Mouse (Mus musculus) heart, embryonic 12.5 days (tissue): ENCODE data around the gene Nmrk2. TPM values are rescaled to one million over a fixed set of nuclear protein-coding genes. Genes with fewer than 3 reads are reported as not detected.
"Not testable (repeated sequence)": the region's sequence is repeated elsewhere in the genome, so short reads cannot be mapped to it uniquely, and the experiment has no call there.

Experiments used
- ATAC-seq: fragments of 200-750 bp; cut with Nextera tagmentation; 2 replicates; pipeline ENCODE4 v1.8.0; 2017; ENCODE audit warnings: moderate TSS enrichment, moderate library complexity; ENCODE audit not compliant: insufficient number of reproducible peaks, low FRiP score
- H3K27ac ChIP-seq: fragments of 300-500 bp; sonication (generic); 2 replicates; pipeline ENCODE4 v1.5.1; 2016; ENCODE audit warnings: mild to moderate bottlenecking, moderate library complexity; ENCODE audit not compliant: poor library complexity, severe bottlenecking
- H3K27me3 ChIP-seq: fragments of 300-500 bp; sonication (generic); replicated peaks from 2 replicates; pipeline ENCODE4 v1.6.1; 2016; ENCODE audit warnings: mild to moderate bottlenecking, moderate library complexity
- H3K36me3 ChIP-seq: fragments of 300-500 bp; sonication (generic); 2 replicates; pipeline ENCODE4 v1.6.1; 2016; ENCODE audit warnings: mild to moderate bottlenecking, moderate library complexity
- H3K4me1 ChIP-seq: fragments of 300-500 bp; sonication (generic); replicated peaks from 2 replicates; pipeline ENCODE4 v1.6.1; 2016; ENCODE audit warnings: mild to moderate bottlenecking
- H3K4me2 ChIP-seq: fragments of 300-500 bp; sonication (generic); 2 replicates; pipeline ENCODE4 v1.6.1; 2016; ENCODE audit warnings: mild to moderate bottlenecking, moderate library complexity
- H3K4me3 ChIP-seq: fragments of 300-500 bp; sonication (generic); 2 replicates; pipeline ENCODE4 v1.5.1; 2016; ENCODE audit warnings: mild to moderate bottlenecking
- H3K9ac ChIP-seq: fragments of 300-500 bp; sonication (generic); 2 replicates; pipeline ENCODE4 v1.6.1; 2016; ENCODE audit warnings: mild to moderate bottlenecking, moderate library complexity
- H3K9me3 ChIP-seq: fragments of 300-500 bp; sonication (generic); replicated peaks from 2 replicates; pipeline ENCODE4 v1.6.1; 2016; ENCODE audit warnings: mild to moderate bottlenecking, moderate library complexity
- WGBS: fragments of 180-500 bp; shearing (Covaris S2); methylation state at CpG from one replicate; pipeline ENCODE4 v1.1.7; 2016; 5-methylcytosine and 5-hydroxymethylcytosine counted together
- polyA plus RNA-seq: library from polyadenylated mRNA; unstranded; fragments of >200 nt; fragmentation: Nextera tagmentation; extraction: Ambion mirVana; gene quantifications from 2 replicates; pipeline ENCODE4 v1.2.1, GENCODE M21; 2016

Nmrk2 gene
- polyA plus RNA-seq, 1 experiment from 2014 or later, result 4.9 TPM

DNA sequence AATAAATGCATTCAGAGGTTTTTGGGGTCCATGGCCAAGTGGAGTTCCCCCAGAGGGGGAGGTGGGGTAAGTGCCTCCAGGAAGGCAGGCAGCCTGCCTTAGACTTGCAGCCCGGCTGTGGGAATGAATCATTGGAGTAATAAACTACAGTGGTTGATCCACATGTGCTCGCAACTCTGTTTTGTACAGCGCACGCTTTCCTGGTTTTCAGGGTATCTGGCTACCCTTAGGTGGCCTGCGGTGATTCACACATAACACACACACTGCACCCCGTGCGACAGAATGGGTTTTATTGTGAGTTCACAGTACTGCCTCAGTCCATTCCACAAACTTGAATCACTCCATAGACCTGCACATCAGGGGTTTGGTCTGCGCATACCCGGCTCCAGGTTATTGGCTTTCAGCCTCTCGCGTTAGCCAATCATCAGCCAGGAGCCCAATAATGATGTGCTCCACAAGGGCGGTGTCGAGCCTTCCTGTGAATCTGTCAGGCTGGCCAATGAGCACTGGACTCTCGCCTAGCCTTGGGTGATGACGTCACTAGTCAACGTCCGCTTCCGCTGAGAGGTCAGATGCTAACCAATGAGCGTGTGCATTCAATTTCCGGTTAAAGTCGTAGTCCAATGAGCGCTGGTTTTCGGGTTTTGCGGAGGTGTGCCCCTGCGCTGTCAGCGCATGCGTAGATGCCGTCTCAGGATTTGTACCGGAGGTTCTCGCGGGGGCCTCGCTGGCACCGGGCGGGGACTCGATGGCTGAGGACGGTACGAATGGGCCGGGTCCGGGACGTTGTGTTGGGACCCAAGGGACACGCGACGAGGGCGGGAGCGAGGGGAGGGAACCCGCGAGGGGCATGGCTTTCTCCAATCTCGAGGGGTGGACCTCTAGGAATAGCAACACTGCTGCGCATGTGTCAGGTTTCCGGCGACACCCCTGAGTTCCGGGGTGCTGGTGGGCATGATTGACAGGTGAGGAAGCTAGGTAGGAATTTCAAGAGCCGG lies 19.2 kb downstream of the Nmrk2 start, which contains the start of gene Dapk3:
Gene Dapk3, plus strand, starts transcription at position 670 of the 998 bp plus-strand sequence.
- Histone ChIP-seq H3K9me3 (no peaks in the 10 kb centered on the region), H3K27ac (peak within 1 kb of the TSS; percentile 91), H3K4me1 (peaks cover 68% of the 10 kb centered on the region), H3K36me3 (peaks cover 77% of the 10 kb centered on the region), H3K9ac (peak within 1 kb of the TSS; percentile 77), H3K4me3 (peak within 1 kb of the TSS; percentile 77), H3K4me2 (peak within 1 kb of the TSS; percentile 80), H3K27me3 (no peaks in the 10 kb centered on the region)
- 5% methylated on average over 53 of the region's 53 CpGs for WGBS
- peak; percentile 92 for ATAC-seq

- H3K36me3 ChIP-seq, result peaks cover 73% of the 10 kb centered on the region
- not testable (repeated sequence) for H3K9me3 ChIP-seq, H3K27me3 ChIP-seq, ATAC-seq, H3K9ac ChIP-seq, H3K4me2 ChIP-seq, H3K4me3 ChIP-seq
- H3K4me1 ChIP-seq, result peaks cover 66% of the 10 kb centered on the region
- peak overlapping the region; percentile 37 for H3K27ac ChIP-seq
- WGBS, result 69% methylated on average over 12 of the region's 12 CpGs
Measured at GRCm38 (mm10) chr10:81181860-81182259, 20.0 kb downstream of the Nmrk2 start.

DNA sequence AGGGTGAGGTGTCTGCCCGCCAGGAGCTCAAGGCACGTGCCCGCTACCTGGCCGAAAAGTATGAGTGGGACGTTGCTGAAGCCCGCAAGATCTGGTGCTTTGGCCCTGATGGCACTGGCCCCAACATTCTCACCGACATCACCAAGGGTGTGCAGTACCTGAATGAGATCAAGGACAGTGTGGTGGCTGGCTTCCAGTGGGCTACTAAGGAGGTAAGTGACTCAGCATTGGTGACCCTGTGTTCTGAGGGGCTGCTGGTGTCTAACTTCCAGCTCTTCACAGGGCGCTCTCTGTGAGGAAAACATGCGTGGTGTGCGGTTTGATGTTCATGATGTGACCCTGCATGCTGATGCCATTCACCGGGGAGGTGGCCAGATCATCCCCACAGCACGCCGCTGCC lies 20.9 kb downstream of the Nmrk2 start:
- no peak overlapping the region for H3K4me2 ChIP-seq
- no peak overlapping the region for H3K9ac ChIP-seq
- no peaks in the 10 kb centered on the region for H3K9me3 ChIP-seq
- peaks cover 66% of the 10 kb centered on the region for H3K4me1 ChIP-seq
- H3K4me3 ChIP-seq, result no peak overlapping the region
- no peak for ATAC-seq
- no peaks in the 10 kb centered on the region for H3K27me3 ChIP-seq
- 91% methylated on average over 13 of the region's 13 CpGs for WGBS
- H3K36me3 ChIP-seq, result peaks cover 71% of the 10 kb centered on the region
- 0 out of 2 replicates have a peak overlapping the region, but pooled peaks have one; percentile 37 for H3K27ac ChIP-seq

DNA sequence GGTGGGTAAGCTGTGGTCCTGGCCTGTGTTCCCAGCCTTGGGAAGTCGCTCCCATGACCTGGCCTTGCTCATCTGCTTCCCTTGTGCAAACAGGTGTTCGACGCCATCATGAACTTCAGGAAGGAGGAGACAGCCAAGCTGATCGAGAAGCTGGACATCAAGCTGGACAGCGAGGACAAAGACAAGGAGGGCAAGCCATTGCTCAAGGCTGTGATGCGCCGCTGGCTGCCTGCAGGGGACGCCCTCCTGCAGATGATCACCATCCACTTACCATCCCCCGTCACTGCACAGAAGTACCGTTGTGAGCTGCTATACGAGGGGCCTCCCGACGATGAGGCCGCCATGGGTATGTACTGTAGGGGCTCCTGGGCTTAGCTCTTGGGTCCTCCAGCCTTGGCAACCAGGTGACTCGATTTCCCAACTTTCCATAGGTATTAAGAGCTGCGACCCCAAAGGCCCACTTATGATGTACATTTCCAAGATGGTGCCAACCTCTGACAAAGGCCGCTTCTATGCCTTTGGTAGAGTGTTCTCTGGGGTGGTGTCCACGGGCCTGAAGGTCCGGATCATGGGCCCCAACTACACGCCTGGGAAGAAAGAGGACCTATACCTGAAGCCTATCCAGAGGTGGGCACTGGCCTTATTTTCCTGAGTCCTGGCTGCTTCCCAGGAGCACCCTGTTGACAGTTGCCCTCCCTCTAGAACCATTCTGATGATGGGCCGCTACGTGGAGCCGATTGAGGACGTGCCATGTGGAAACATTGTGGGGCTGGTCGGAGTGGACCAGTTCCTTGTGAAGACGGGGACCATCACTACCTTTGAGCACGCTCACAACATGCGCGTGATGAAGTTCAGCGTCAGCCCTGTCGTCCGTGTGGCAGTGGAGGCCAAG lies 22.2 kb downstream of the Nmrk2 start:
- peak overlapping the region; percentile 1; the same call in 1 of the 2 replicates for H3K9ac ChIP-seq
- ATAC-seq, result no peak
- WGBS, result 92% methylated on average over 32 of the region's 32 CpGs
- H3K9me3 ChIP-seq, result no peaks in the 10 kb centered on the region
- peaks cover 67% of the 10 kb centered on the region for H3K4me1 ChIP-seq
- H3K36me3 ChIP-seq, result peaks cover 61% of the 10 kb centered on the region
- H3K27ac ChIP-seq, result peak overlapping the region; percentile 37
- no peak overlapping the region for H3K4me2 ChIP-seq
- H3K27me3 ChIP-seq, result no peaks in the 10 kb centered on the region
- no peak overlapping the region for H3K4me3 ChIP-seq

DNA sequence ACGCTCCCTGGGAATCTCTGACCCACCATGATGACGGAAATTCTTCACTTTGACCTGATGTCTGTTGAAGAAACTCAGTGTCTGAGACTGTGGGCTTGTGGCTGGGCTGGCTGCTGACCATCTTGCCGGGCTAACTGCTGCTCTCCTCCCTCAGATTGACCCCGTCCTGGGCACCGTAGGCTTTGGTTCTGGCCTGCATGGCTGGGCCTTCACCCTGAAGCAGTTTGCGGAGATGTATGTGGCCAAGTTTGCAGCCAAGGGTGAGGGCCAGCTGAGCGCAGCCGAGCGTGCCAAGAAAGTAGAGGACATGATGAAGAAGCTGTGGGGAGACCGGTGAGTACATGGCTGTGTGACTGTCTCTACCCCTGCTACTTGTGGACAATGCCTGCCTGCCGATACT lies 22.9 kb downstream of the Nmrk2 start:
- 90% methylated on average over 11 of the region's 11 CpGs for WGBS
- no peak overlapping the region for H3K4me2 ChIP-seq
- ATAC-seq, result no peak
- H3K9ac ChIP-seq, result 0 out of 2 replicates have a peak overlapping the region, but pooled peaks have one; percentile 26
- H3K36me3 ChIP-seq, result peaks cover 55% of the 10 kb centered on the region
- H3K4me1 ChIP-seq, result peaks cover 65% of the 10 kb centered on the region
- H3K27ac ChIP-seq, result no peak overlapping the region
- no peaks in the 10 kb centered on the region for H3K27me3 ChIP-seq
- no peaks in the 10 kb centered on the region for H3K9me3 ChIP-seq
- H3K4me3 ChIP-seq, result no peak overlapping the region

- no peak for ATAC-seq
- H3K27ac ChIP-seq, result peak overlapping the region; percentile 92; the same call in 1 of the 2 replicates
- H3K9me3 ChIP-seq, result no peaks in the 10 kb centered on the region
- peaks cover 64% of the 10 kb centered on the region for H3K4me1 ChIP-seq
- H3K4me3 ChIP-seq, result peak overlapping the region; percentile 87
- peak overlapping the region; percentile 99 for H3K4me2 ChIP-seq
- peak overlapping the region; percentile 100 for H3K9ac ChIP-seq
- no peaks in the 10 kb centered on the region for H3K27me3 ChIP-seq
- 60% methylated on average over 14 of the region's 14 CpGs for WGBS
- peaks cover 53% of the 10 kb centered on the region for H3K36me3 ChIP-seq
Measured at GRCm38 (mm10) chr10:81177958-81178712, 23.7 kb downstream of the Nmrk2 start.

GRCm38 (mm10) chr10:81177491-81177925 lies 24.3 kb downstream of the Nmrk2 start:
- WGBS, result 8% methylated on average over 16 of the region's 16 CpGs
- no peaks in the 10 kb centered on the region for H3K9me3 ChIP-seq
- H3K4me2 ChIP-seq, result peak overlapping the region; percentile 99
- H3K27ac ChIP-seq, result peak overlapping the region; percentile 92
- H3K9ac ChIP-seq, result peak overlapping the region; percentile 100
- no peaks in the 10 kb centered on the region for H3K27me3 ChIP-seq
- no peak for ATAC-seq
- H3K4me3 ChIP-seq, result peak overlapping the region; percentile 87
- H3K4me1 ChIP-seq, result peaks cover 64% of the 10 kb centered on the region
- H3K36me3 ChIP-seq, result peaks cover 53% of the 10 kb centered on the region

- Histone ChIP-seq H3K4me3 (peak within 1 kb of the TSS; percentile 87), H3K9me3 (no peaks in the 10 kb centered on the region), H3K36me3 (peaks cover 44% of the 10 kb centered on the region), H3K4me1 (peaks cover 59% of the 10 kb centered on the region), H3K9ac (peak within 1 kb of the TSS; percentile 100), H3K27ac (peak within 1 kb of the TSS; percentile 92), H3K27me3 (no peaks in the 10 kb centered on the region), H3K4me2 (peak within 1 kb of the TSS; percentile 99)
- WGBS, result under 1% methylated on average over 77 of the region's 77 CpGs
- ATAC-seq, result peak; percentile 87
Measured at GRCm38 (mm10) chr10:81176466-81177271, 25.2 kb downstream of the Nmrk2 start, which contains the start of gene Eef2. Eef2 (plus strand) TSS chr10:81176631.

DNA sequence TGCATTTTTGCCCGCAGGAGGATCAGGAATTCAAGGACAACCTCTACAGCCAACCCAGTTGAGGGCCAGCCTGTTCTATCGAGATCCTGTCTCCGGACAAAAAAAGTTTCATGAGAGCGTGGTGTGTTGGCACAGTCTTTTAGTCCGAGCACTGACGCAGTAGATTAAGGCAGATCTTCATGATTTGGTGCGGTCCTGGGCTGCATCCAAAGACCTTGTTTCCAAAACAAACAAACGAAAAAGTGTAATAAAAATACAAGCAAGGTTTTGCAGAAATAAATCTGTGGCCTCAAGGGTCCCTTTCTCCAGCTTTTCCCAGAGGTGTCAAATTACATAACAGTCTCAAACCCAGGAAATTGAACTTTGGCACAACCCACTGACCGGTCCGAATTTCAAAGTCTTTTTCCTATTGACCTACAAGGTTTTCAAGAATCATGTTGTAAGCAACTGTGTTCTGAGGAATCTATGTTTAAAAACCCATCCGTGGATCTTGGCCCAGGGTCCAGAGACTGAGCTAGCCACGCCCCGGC lies 25.9 kb downstream of the Nmrk2 start:
- Histone ChIP-seq H3K27ac (peak overlapping the region; percentile 60), H3K4me1 (peaks cover 52% of the 10 kb centered on the region), H3K9ac (peak overlapping the region; percentile 100; the same call in 1 of the 2 replicates), H3K27me3 (no peaks in the 10 kb centered on the region), H3K4me2 (peak overlapping the region; percentile 99), H3K9me3 (no peaks in the 10 kb centered on the region), H3K4me3 (peak overlapping the region; percentile 87), H3K36me3 (peaks cover 38% of the 10 kb centered on the region)
- 4% methylated on average over 13 of the region's 13 CpGs for WGBS
- ATAC-seq, result peak; percentile 1; the same call in 1 of the 2 replicates
